Mouse (Mus musculus): ENCODE results near the gene Slc27a3. TPM values are rescaled to one million over a fixed set of nuclear protein-coding genes. Genes with fewer than 3 reads are reported as not detected.
A peak's percentile ranks its signal among the peaks of the same experiment; 100 is the strongest.

Gene Slc27a3
- polyA plus RNA-seq, 1 experiment from 2014 or later = 11.0 TPM

DNA sequence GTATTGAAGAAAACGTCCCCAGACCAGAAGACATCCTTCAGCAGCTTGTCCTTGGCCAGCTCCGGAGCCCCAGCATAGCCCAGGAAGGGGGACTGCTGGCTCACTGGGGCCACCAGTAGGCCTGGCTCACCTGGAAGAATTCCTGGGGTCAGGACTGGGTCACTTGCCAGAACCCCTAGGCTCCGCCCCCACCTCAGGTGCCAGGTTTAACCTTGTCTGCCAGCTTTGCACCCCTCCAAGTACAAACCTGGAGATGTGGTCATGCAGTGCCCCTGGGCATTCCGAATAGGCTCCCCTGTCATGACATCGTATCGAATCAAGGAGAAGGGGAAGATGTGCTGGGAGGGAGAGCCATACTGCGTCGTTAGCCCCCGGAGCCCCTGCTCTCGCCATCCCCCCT lies 2.9 kb downstream of the Slc27a3 start:
- peaks cover 27% of the 10 kb centered on the region for H3K4me1 ChIP-seq (replicated peaks; ENCODE audit: control insufficient read depth, insufficient read depth, low read length)
- WGBS = 88% methylated on average over 10 of the region's 10 CpGs
- no peaks in the 10 kb centered on the region for H3K27me3 ChIP-seq (replicated peaks; ENCODE audit: control insufficient read depth, insufficient read depth, low read length)
- no peak overlapping the region for H3K4me2 ChIP-seq (ENCODE audit: low read length)
- no peak overlapping the region for H3K4me3 ChIP-seq (ENCODE audit: low read depth, low read length)
- no peak for ATAC-seq (replicated peaks; ENCODE audit: low FRiP score, low TSS enrichment, low read depth)
- no peak for DNase-seq (ENCODE audit: low spot score)
- no peaks in the 10 kb centered on the region for H3K9me3 ChIP-seq (ENCODE audit: control insufficient read depth, low read length)
- no peak overlapping the region for H3K27ac ChIP-seq (ENCODE audit: low read depth)
- no peak overlapping the region for H3K9ac ChIP-seq (ENCODE audit: low read length)
- H3K36me3 ChIP-seq (ENCODE audit: control insufficient read depth, insufficient read depth, low read length) = peaks cover 24% of the 10 kb centered on the region

DNA sequence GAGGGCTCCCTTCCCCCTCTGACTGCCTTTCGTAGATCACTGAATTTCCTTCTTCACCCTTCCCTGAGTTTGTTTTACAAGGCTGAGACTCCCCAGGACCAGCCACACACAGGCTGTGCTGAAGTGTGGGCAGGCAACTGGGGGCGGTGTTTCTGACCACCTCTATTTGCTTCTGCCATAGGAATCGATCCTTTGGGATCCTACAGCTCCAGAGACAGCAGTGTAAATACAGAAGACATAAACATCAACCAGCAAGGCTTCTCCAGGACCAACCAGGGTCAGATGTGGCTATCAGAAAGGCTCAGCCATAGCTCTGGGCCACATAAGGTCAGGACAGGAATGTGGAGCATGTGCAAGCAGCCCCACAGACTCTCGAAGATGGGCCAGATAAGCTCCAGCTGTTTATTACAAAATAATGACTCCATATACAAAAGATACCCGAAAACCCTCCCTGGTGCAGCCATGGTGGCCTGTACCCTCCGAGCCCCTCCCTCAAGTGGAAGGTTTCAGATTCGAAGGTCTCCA lies 4.8 kb downstream of the Slc27a3 start:
- no peaks in the 10 kb centered on the region for H3K9me3 ChIP-seq (ENCODE audit: control insufficient read depth, low read length)
- 23% methylated on average over 7 of the region's 7 CpGs for WGBS
- no peak overlapping the region for H3K4me2 ChIP-seq (ENCODE audit: low read length)
- DNase-seq (ENCODE audit: low spot score) = no peak
- H3K9ac ChIP-seq (ENCODE audit: low read length) = no peak overlapping the region
- H3K4me3 ChIP-seq (ENCODE audit: low read depth, low read length) = no peak overlapping the region
- H3K27ac ChIP-seq (ENCODE audit: low read depth) = no peak overlapping the region
- no peak for ATAC-seq (replicated peaks; ENCODE audit: low FRiP score, low TSS enrichment, low read depth)
- H3K4me1 ChIP-seq (replicated peaks; ENCODE audit: control insufficient read depth, insufficient read depth, low read length) = peaks cover 19% of the 10 kb centered on the region
- no peaks in the 10 kb centered on the region for H3K27me3 ChIP-seq (replicated peaks; ENCODE audit: control insufficient read depth, insufficient read depth, low read length)
- peaks cover 12% of the 10 kb centered on the region for H3K36me3 ChIP-seq (ENCODE audit: control insufficient read depth, insufficient read depth, low read length)

- peaks cover 17% of the 10 kb centered on the region for H3K4me1 ChIP-seq (replicated peaks; ENCODE audit: control insufficient read depth, insufficient read depth, low read length)
- DNase-seq (ENCODE audit: low spot score) (no peak), ATAC-seq (replicated peaks; ENCODE audit: low FRiP score, low TSS enrichment, low read depth) (no peak)
- H3K4me3 ChIP-seq (ENCODE audit: low read depth, low read length) = no peak overlapping the region
- no peak overlapping the region for H3K4me2 ChIP-seq (ENCODE audit: low read length)
- no peaks in the 10 kb centered on the region for H3K27me3 ChIP-seq (replicated peaks; ENCODE audit: control insufficient read depth, insufficient read depth, low read length)
- H3K27ac ChIP-seq (ENCODE audit: low read depth) = no peak overlapping the region
- no peaks in the 10 kb centered on the region for H3K9me3 ChIP-seq (ENCODE audit: control insufficient read depth, low read length)
- H3K9ac ChIP-seq (ENCODE audit: low read length) = no peak overlapping the region
- peaks cover 12% of the 10 kb centered on the region for H3K36me3 ChIP-seq (ENCODE audit: control insufficient read depth, insufficient read depth, low read length)
- 86% methylated on average over 4 of the region's 4 CpGs for WGBS
Measured at GRCm38 (mm10) chr3:90383690-90384089, 6.0 kb downstream of the Slc27a3 start.

GRCm38 (mm10) chr3:90381727-90382126 lies 8.0 kb downstream of the Slc27a3 start:
- DNase-seq (ENCODE audit: low spot score) = no peak
- Histone ChIP-seq H3K4me1 (replicated peaks; ENCODE audit: control insufficient read depth, insufficient read depth, low read length) (peaks cover 9% of the 10 kb centered on the region; the same call in 1 of the 2 replicates), H3K27me3 (replicated peaks; ENCODE audit: control insufficient read depth, insufficient read depth, low read length) (no peaks in the 10 kb centered on the region), H3K9me3 (ENCODE audit: control insufficient read depth, low read length) (no peaks in the 10 kb centered on the region), H3K27ac (ENCODE audit: low read depth) (no peak overlapping the region), H3K9ac (ENCODE audit: low read length) (no peak overlapping the region), H3K36me3 (ENCODE audit: control insufficient read depth, insufficient read depth, low read length) (peaks cover 10% of the 10 kb centered on the region), H3K4me3 (ENCODE audit: low read depth, low read length) (no peak overlapping the region), H3K4me2 (ENCODE audit: low read length) (no peak overlapping the region)
- 39% methylated on average over 11 of the region's 11 CpGs for WGBS
- no peak for ATAC-seq (replicated peaks; ENCODE audit: low FRiP score, low TSS enrichment, low read depth)

GRCm38 (mm10) chr3:90378496-90378895 lies 11.2 kb downstream of the Slc27a3 start:
- Histone ChIP-seq H3K9ac (ENCODE audit: low read length) (no peak overlapping the region), H3K36me3 (ENCODE audit: control insufficient read depth, insufficient read depth, low read length) (no peaks in the 10 kb centered on the region), H3K27ac (ENCODE audit: low read depth) (no peak overlapping the region), H3K9me3 (ENCODE audit: control insufficient read depth, low read length) (no peaks in the 10 kb centered on the region), H3K4me3 (ENCODE audit: low read depth, low read length) (no peak overlapping the region), H3K27me3 (replicated peaks; ENCODE audit: control insufficient read depth, insufficient read depth, low read length) (no peaks in the 10 kb centered on the region), H3K4me2 (ENCODE audit: low read length) (no peak overlapping the region), H3K4me1 (replicated peaks; ENCODE audit: control insufficient read depth, insufficient read depth, low read length) (no peaks in the 10 kb centered on the region)
- DNase-seq (ENCODE audit: low spot score) = no peak
- WGBS = 80% methylated on average over 5 of the region's 5 CpGs
- no peak for ATAC-seq (replicated peaks; ENCODE audit: low FRiP score, low TSS enrichment, low read depth)

- Histone ChIP-seq H3K4me3 (ENCODE audit: low read depth, low read length) (no peak overlapping the region), H3K27ac (ENCODE audit: low read depth) (no peak overlapping the region), H3K27me3 (replicated peaks; ENCODE audit: control insufficient read depth, insufficient read depth, low read length) (no peaks in the 10 kb centered on the region), H3K4me1 (replicated peaks; ENCODE audit: control insufficient read depth, insufficient read depth, low read length) (no peaks in the 10 kb centered on the region), H3K9ac (ENCODE audit: low read length) (no peak overlapping the region), H3K36me3 (ENCODE audit: control insufficient read depth, insufficient read depth, low read length) (no peaks in the 10 kb centered on the region), H3K9me3 (ENCODE audit: control insufficient read depth, low read length) (no peaks in the 10 kb centered on the region), H3K4me2 (ENCODE audit: low read length) (no peak overlapping the region)
- WGBS = 69% methylated on average over 1 of the region's 1 CpGs
- DNase-seq (ENCODE audit: low spot score) (no peak), ATAC-seq (replicated peaks; ENCODE audit: low FRiP score, low TSS enrichment, low read depth) (no peak)
Measured at GRCm38 (mm10) chr3:90376247-90376585, 13.5 kb downstream of the Slc27a3 start.

DNA sequence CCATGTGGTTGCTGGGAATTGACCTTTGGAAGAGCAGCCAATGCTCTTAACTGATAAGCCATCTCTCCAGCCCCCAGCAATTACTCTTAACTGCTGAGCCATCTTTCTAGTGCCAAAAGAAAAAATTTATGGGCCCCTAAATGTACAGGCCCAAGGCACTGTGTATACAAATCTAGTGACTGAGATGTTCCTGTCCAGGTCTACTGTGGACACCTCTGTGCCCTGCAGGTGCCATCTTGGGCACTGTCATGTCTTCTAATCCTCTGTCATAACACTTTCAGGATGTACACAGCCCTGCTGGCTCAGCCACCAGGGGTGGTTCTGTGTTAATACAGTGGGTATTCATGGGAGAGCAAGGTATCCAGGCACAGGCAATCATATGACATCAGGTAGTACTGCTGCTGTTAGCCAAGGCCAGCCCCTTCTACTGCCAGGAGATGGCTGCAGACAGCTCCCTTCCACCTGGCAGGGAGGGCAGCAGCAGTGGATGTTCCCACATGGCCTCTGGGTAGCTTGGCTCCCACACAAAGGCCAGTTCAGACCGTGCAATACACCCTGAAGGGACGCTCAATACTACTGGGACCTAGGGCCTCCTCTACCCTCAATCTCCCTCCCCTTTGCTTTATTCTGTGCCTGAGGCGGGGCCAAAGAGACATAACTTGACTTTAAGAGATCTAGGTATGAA lies 14.0 kb downstream of the Slc27a3 start:
- Histone ChIP-seq H3K9me3 (ENCODE audit: control insufficient read depth, low read length) (no peaks in the 10 kb centered on the region), H3K9ac (ENCODE audit: low read length) (no peak overlapping the region), H3K27me3 (replicated peaks; ENCODE audit: control insufficient read depth, insufficient read depth, low read length) (no peaks in the 10 kb centered on the region), H3K4me2 (ENCODE audit: low read length) (no peak overlapping the region), H3K4me3 (ENCODE audit: low read depth, low read length) (no peak overlapping the region), H3K36me3 (ENCODE audit: control insufficient read depth, insufficient read depth, low read length) (no peaks in the 10 kb centered on the region), H3K27ac (ENCODE audit: low read depth) (no peak overlapping the region), H3K4me1 (replicated peaks; ENCODE audit: control insufficient read depth, insufficient read depth, low read length) (no peaks in the 10 kb centered on the region)
- WGBS = 55% methylated on average over 3 of the region's 3 CpGs
- no peak for DNase-seq (ENCODE audit: low spot score)
- ATAC-seq (replicated peaks; ENCODE audit: low FRiP score, low TSS enrichment, low read depth) = no peak

GRCm38 (mm10) chr3:90374368-90374767 lies 15.4 kb downstream of the Slc27a3 start:
- no peaks in the 10 kb centered on the region for H3K36me3 ChIP-seq (ENCODE audit: control insufficient read depth, insufficient read depth, low read length)
- no peak overlapping the region for H3K27ac ChIP-seq (ENCODE audit: low read depth)
- no peak overlapping the region for H3K4me3 ChIP-seq (ENCODE audit: low read depth, low read length)
- H3K27me3 ChIP-seq (replicated peaks; ENCODE audit: control insufficient read depth, insufficient read depth, low read length) = no peaks in the 10 kb centered on the region
- no peak for ATAC-seq (replicated peaks; ENCODE audit: low FRiP score, low TSS enrichment, low read depth)
- H3K9ac ChIP-seq (ENCODE audit: low read length) = no peak overlapping the region
- no peak for DNase-seq (ENCODE audit: low spot score)
- no peaks in the 10 kb centered on the region for H3K9me3 ChIP-seq (ENCODE audit: control insufficient read depth, low read length)
- H3K4me2 ChIP-seq (ENCODE audit: low read length) = no peak overlapping the region
- H3K4me1 ChIP-seq (replicated peaks; ENCODE audit: control insufficient read depth, insufficient read depth, low read length) = no peaks in the 10 kb centered on the region
- 77% methylated on average over 4 of the region's 4 CpGs for WGBS

DNA sequence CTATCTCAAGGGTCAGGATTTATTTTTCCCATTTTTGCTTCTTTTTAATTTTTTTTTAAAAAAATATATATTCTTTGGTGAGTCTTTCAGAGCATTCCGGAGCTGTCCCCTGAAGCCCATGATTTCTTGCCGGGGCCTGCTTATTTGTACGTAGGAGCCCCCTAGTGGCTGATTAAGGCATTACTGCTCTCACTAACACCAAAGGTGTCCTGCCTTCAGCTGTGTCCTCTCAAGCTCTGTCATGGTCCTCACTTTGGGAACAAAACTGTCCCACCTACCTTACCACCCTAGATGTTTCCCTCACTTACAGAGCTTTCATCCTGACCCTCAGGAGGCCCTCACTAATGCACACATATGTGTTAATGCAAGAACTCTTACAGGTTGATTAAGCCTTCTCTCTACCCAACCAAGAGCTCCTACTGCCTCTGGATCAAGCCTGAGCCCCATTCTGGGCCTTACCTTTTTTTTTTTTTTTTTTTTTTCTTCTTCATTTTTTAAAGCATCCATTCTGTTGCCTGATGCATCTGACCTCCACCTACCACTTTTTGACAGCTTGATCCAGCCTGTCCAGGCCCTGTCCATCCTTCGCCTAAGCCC lies 16.2 kb downstream of the Slc27a3 start:
- H3K27me3 ChIP-seq (replicated peaks; ENCODE audit: control insufficient read depth, insufficient read depth, low read length) = no peaks in the 10 kb centered on the region
- no peaks in the 10 kb centered on the region for H3K4me1 ChIP-seq (replicated peaks; ENCODE audit: control insufficient read depth, insufficient read depth, low read length)
- H3K9me3 ChIP-seq (ENCODE audit: control insufficient read depth, low read length) = no peaks in the 10 kb centered on the region
- 0 out of 2 replicates have a peak overlapping the region, but pooled peaks have one; percentile 18 for H3K4me2 ChIP-seq (ENCODE audit: low read length)
- H3K4me3 ChIP-seq (ENCODE audit: low read depth, low read length) = no peak overlapping the region
- ATAC-seq (replicated peaks; ENCODE audit: low FRiP score, low TSS enrichment, low read depth) (peak; percentile 59; the same call in 1 of the 2 replicates), DNase-seq (ENCODE audit: low spot score) (peak; percentile 87)
- H3K36me3 ChIP-seq (ENCODE audit: control insufficient read depth, insufficient read depth, low read length) = no peaks in the 10 kb centered on the region
- WGBS = 25% methylated on average over 4 of the region's 4 CpGs
- no peak overlapping the region for H3K9ac ChIP-seq (ENCODE audit: low read length)
- H3K27ac ChIP-seq (ENCODE audit: low read depth) = no peak overlapping the region

Measured in intestine, embryonic 14.5 days (tissue).